Mouse (Mus musculus) forebrain, embryonic 14.5 days (tissue): ENCODE measurements at regions not wholly inside any gene's neighbourhood (a gene's known extent, or its start where the extent isn't known, plus 50 kb on each side); places are given as distances from the start of the nearest gene placed in this dataset.

Source experiments
- ATAC-seq: fragments of 200-750 bp; cut with Nextera tagmentation; 2 replicates; pipeline ENCODE4 v1.8.0; 2017; ENCODE audit warnings: mild to moderate bottlenecking, moderate library complexity
- DNase-seq: peaks from one replicate; pipeline ENCODE4 v3.0.0-alpha.2; 2015; ENCODE audit warnings: low spot score
- H3K27ac ChIP-seq: fragments of 300-500 bp; sonication (generic); 2 replicates; pipeline ENCODE4 v1.5.1; 2014; ENCODE audit warnings: low read depth, mild to moderate bottlenecking, control low read depth, low read length, moderate library complexity
- H3K27me3 ChIP-seq: fragments of 300-500 bp; sonication (generic); replicated peaks from 2 replicates; pipeline ENCODE4 v1.6.1; 2014; ENCODE audit warnings: low read length, control low read depth, mixed read lengths; ENCODE audit not compliant: control insufficient read depth, insufficient read depth
- H3K36me3 ChIP-seq: fragments of 300-500 bp; sonication (generic); 2 replicates; pipeline ENCODE4 v1.6.1; 2014; ENCODE audit warnings: low read length, control low read depth; ENCODE audit not compliant: control insufficient read depth, insufficient read depth
- H3K4me1 ChIP-seq: fragments of 300-500 bp; sonication (generic); 2 replicates; pipeline ENCODE4 v1.6.1; 2014; ENCODE audit warnings: antibody characterized with exemption, low read length, control low read depth; ENCODE audit not compliant: control insufficient read depth, insufficient read depth
- H3K4me2 ChIP-seq: fragments of 300-500 bp; sonication (generic); 2 replicates; pipeline ENCODE4 v1.6.1; 2014; ENCODE audit warnings: mild to moderate bottlenecking, control low read depth, low read length
- H3K4me3 ChIP-seq: fragments of 300-500 bp; sonication (generic); 2 replicates; pipeline ENCODE4 v1.5.1; 2014; ENCODE audit warnings: low read depth, low read length, control low read depth
- H3K9ac ChIP-seq: fragments of 300-500 bp; sonication (generic); 2 replicates; pipeline ENCODE4 v1.6.1; 2014; ENCODE audit warnings: mild to moderate bottlenecking, low read length, control low read depth, moderate library complexity
- H3K9me3 ChIP-seq: fragments of 300-500 bp; sonication (generic); replicated peaks from 2 replicates; pipeline ENCODE4 v1.6.1; 2016; ENCODE audit warnings: low read length, control low read depth, mixed read lengths; ENCODE audit not compliant: control insufficient read depth
- WGBS: fragments of 180-500 bp; shearing (Covaris S2); extraction: QIAGEN DNeasy Blood & Tissue Kit; methylation state at CpG from one replicate; pipeline ENCODE4 v1.1.7; 2014; 5-methylcytosine and 5-hydroxymethylcytosine counted together

- 22% methylated on average over 6 of the region's 6 CpGs for WGBS
- H3K27me3 ChIP-seq, result no peaks in the 10 kb centered on the region
- H3K9ac ChIP-seq, result no peak overlapping the region
- no peaks in the 10 kb centered on the region for H3K9me3 ChIP-seq
- H3K27ac ChIP-seq, result no peak overlapping the region
- H3K36me3 ChIP-seq, result no peaks in the 10 kb centered on the region
- no peak overlapping the region for H3K4me2 ChIP-seq
- ATAC-seq, result no peak
- DNase-seq, result peak; percentile 43
- no peak overlapping the region for H3K4me3 ChIP-seq
- H3K4me1 ChIP-seq, result peaks cover 9% of the 10 kb centered on the region; the same call in 1 of the 2 replicates
Measured at GRCm38 (mm10) chr15:8789000-8789399, 78.4 kb upstream of the Slc1a3 start.

DNA sequence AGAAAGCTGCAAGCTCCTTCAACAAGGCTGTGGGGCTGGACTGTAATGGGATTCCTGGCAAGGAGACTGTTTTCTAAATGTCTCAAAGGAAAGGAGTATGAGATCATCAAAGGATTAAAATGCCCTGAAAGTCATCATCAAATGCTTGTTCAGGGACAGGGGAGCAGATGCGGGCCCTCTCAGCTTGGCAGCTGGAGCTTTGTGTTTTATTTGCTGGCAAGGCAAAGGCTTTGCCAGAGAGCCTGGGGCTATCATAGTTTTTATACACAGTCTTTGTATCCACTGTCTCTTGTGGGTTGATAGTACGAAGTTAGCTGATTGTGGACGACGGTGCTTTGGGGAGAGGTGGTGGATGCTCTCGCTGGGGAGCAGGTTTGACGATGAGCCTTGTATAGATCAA is 75.0 kb upstream of the Slc1a3 start:
- 18% methylated on average over 6 of the region's 6 CpGs for WGBS
- peak; percentile 27 for ATAC-seq
- H3K4me2 ChIP-seq, result no peak overlapping the region
- no peaks in the 10 kb centered on the region for H3K36me3 ChIP-seq
- peak overlapping the region; percentile 44; the same call in 1 of the 2 replicates for H3K27ac ChIP-seq
- H3K4me3 ChIP-seq, result no peak overlapping the region
- H3K9ac ChIP-seq, result no peak overlapping the region
- peaks cover 19% of the 10 kb centered on the region; the same call in 1 of the 2 replicates for H3K4me1 ChIP-seq
- DNase-seq, result peak; percentile 83
- H3K9me3 ChIP-seq, result no peaks in the 10 kb centered on the region
- no peaks in the 10 kb centered on the region for H3K27me3 ChIP-seq

- DNase-seq, result no peak
- Histone ChIP-seq H3K4me2 (no peak overlapping the region), H3K9me3 (no peaks in the 10 kb centered on the region), H3K4me1 (peaks cover 20% of the 10 kb centered on the region; the same call in 1 of the 2 replicates), H3K9ac (no peak overlapping the region), H3K27ac (no peak overlapping the region), H3K36me3 (no peaks in the 10 kb centered on the region), H3K4me3 (no peak overlapping the region), H3K27me3 (no peaks in the 10 kb centered on the region)
- ATAC-seq, result no peak
- 48% methylated on average over 2 of the region's 2 CpGs for WGBS
Measured at GRCm38 (mm10) chr15:8783567-8783966, 73.0 kb upstream of the Slc1a3 start.

GRCm38 (mm10) chr15:8783036-8783435 is 72.5 kb upstream of the Slc1a3 start:
- no peak overlapping the region for H3K27ac ChIP-seq
- no peaks in the 10 kb centered on the region for H3K9me3 ChIP-seq
- peaks cover 20% of the 10 kb centered on the region; the same call in 1 of the 2 replicates for H3K4me1 ChIP-seq

GRCm38 (mm10) chr15:8782131-8782507 is 71.6 kb upstream of the Slc1a3 start:
- H3K4me1 ChIP-seq, result peaks cover 20% of the 10 kb centered on the region; the same call in 1 of the 2 replicates
- no peak overlapping the region for H3K4me2 ChIP-seq
- H3K27me3 ChIP-seq, result no peaks in the 10 kb centered on the region
- no peak overlapping the region for H3K4me3 ChIP-seq
- peak overlapping the region; percentile 35; the same call in 1 of the 2 replicates for H3K27ac ChIP-seq
- DNase-seq (peak; percentile 81), ATAC-seq (peak; percentile 43)
- H3K9me3 ChIP-seq, result no peaks in the 10 kb centered on the region
- H3K36me3 ChIP-seq, result no peaks in the 10 kb centered on the region
- 16% methylated on average over 10 of the region's 10 CpGs for WGBS
- H3K9ac ChIP-seq, result no peak overlapping the region

More at GRCm38 (mm10) chr15:8783036-8783435, 72.5 kb upstream of the Slc1a3 start:
- peak; percentile 42 for DNase-seq
- 24% methylated on average over 1 of the region's 1 CpGs for WGBS
- Histone ChIP-seq H3K4me3 (no peak overlapping the region), H3K27me3 (no peaks in the 10 kb centered on the region), H3K4me2 (no peak overlapping the region), H3K36me3 (no peaks in the 10 kb centered on the region), H3K9ac (no peak overlapping the region)
- ATAC-seq, result no peak

DNA sequence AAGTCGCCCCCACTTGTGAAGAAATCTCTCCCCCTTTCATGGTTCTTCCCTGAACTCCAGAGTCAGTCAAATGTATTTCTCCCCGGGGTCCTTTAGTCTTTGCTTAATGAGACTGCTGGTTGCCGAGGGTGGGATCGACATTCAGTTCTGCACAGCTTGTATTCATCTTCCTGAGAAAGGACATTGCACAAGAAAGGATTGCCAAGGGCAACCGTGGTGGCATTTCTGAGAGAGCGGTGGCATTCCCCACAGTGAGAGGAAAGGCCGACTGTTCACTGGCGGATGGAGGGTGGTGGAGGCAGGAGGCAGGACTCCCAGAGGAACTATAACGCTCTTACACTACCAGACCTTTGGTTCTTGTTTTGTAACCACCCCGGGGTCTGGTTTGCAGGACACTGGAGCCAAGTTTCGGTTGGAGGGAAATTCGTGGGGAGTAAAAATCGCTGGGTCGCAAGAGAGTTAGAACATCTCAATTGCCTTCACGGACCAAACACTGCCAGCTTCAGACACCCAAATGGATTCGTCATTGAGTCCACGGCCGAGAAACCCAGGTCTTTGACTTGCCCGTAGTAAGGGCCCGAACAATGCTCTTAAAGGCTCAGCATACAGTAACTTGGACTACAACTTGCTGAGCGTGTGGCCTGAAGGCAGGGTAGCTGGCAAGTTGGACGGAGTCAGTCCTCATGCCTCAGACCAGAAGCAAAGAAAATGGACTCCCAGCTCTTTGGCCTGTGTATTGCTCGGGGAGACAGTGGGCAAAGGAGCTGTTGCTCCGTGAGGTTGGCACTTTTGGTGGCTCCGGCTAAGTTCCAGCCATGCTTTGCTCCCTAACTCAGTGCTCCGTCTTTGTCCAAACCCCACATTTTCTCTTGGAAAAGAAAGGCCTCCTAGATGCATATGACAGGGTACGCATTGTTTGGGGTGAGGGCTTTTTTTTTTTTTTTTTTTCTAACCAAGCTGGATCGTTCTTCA is 70.9 kb upstream of the Slc1a3 start:
- Histone ChIP-seq H3K9me3 (no peaks in the 10 kb centered on the region), H3K4me2 (peak overlapping the region; percentile 30), H3K36me3 (no peaks in the 10 kb centered on the region), H3K9ac (no peak overlapping the region), H3K27me3 (no peaks in the 10 kb centered on the region), H3K4me1 (peaks cover 20% of the 10 kb centered on the region; the same call in 1 of the 2 replicates), H3K4me3 (no peak overlapping the region), H3K27ac (peak overlapping the region; percentile 87)
- 26% methylated on average over 28 of the region's 28 CpGs for WGBS
- DNase-seq, result peak; percentile 84
- ATAC-seq, result peak; percentile 77

- ATAC-seq (no peak), DNase-seq (peak; percentile 57)
- 36% methylated on average over 5 of the region's 5 CpGs for WGBS
Measured at GRCm38 (mm10) chr15:8780371-8780866, 69.9 kb upstream of the Slc1a3 start.

GRCm38 (mm10) chr15:8767624-8768571 is 57.3 kb upstream of the Slc1a3 start:
- WGBS, result 91% methylated on average over 16 of the region's 16 CpGs
- no peaks in the 10 kb centered on the region for H3K27me3 ChIP-seq
- no peak for ATAC-seq

More at GRCm38 (mm10) chr15:8780371-8780866, 69.9 kb upstream of the Slc1a3 start:
- Histone ChIP-seq H3K27me3 (no peaks in the 10 kb centered on the region), H3K4me1 (peaks cover 15% of the 10 kb centered on the region; the same call in 1 of the 2 replicates), H3K4me3 (no peak overlapping the region), H3K36me3 (no peaks in the 10 kb centered on the region), H3K4me2 (no peak overlapping the region), H3K9me3 (no peaks in the 10 kb centered on the region), H3K27ac (peak overlapping the region; percentile 22; the same call in 1 of the 2 replicates), H3K9ac (no peak overlapping the region)

More at GRCm38 (mm10) chr15:8767624-8768571, 57.3 kb upstream of the Slc1a3 start:
- H3K4me1 ChIP-seq, result no peaks in the 10 kb centered on the region
- H3K4me2 ChIP-seq, result no peak overlapping the region
- no peaks in the 10 kb centered on the region for H3K9me3 ChIP-seq
- H3K9ac ChIP-seq, result no peak overlapping the region
- no peak for DNase-seq
- no peaks in the 10 kb centered on the region for H3K36me3 ChIP-seq
- H3K27ac ChIP-seq, result no peak overlapping the region
- H3K4me3 ChIP-seq, result no peak overlapping the region
